Mouse (Mus musculus): ENCODE results near the gene Cdc40. TPM values are rescaled to one million over a fixed set of nuclear protein-coding genes. Genes with fewer than 3 reads are reported as not detected.

Cdc40 gene
- polyA plus RNA-seq, 1 experiment from 2014 or later, result 23.4 TPM

DNA sequence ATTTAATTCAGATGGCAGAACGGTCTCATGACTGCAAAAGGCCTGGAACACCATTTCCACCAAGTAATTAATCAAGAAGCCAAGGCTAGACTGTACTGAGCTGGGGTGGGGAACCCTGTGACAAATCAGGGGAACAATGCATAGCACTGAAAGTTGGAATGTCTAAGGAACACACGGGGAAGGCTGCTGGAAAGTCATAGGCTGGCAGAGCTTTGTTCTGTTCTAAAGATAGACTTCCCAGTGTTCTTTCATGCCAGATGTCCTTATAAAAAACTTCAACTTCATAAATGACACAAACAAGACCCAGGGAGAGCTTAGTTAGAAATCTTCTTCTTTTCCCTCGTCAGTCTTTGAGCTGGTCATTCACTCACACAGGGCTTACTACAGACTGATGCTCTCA, 1.9 kb downstream of the Cdc40 start:
- H3K27ac ChIP-seq (ENCODE audit: low read length), result no peak overlapping the region
- 69% methylated on average over 3 of the region's 3 CpGs for WGBS
- no peaks in the 10 kb centered on the region for H3K27me3 ChIP-seq (ENCODE audit: control insufficient read depth, insufficient read depth, low read depth, low read length)
- H3K4me2 ChIP-seq (ENCODE audit: low read length), result no peak overlapping the region
- H3K4me1 ChIP-seq (ENCODE audit: control insufficient read depth, insufficient read depth, low read length), result peaks cover 19% of the 10 kb centered on the region
- H3K36me3 ChIP-seq (ENCODE audit: control insufficient read depth, insufficient read depth, low read length), result 0 out of 2 replicates have a peak, but pooled peaks cover 2% of the 10 kb centered on the region
- no peak overlapping the region for H3K9ac ChIP-seq (ENCODE audit: low read depth, low read length)
- no peak for ATAC-seq
- no peak overlapping the region for H3K4me3 ChIP-seq (ENCODE audit: low read depth, low read length)
- H3K9me3 ChIP-seq (replicated peaks; ENCODE audit: control insufficient read depth, low read length, poor library complexity, severe bottlenecking), result no peaks in the 10 kb centered on the region

DNA sequence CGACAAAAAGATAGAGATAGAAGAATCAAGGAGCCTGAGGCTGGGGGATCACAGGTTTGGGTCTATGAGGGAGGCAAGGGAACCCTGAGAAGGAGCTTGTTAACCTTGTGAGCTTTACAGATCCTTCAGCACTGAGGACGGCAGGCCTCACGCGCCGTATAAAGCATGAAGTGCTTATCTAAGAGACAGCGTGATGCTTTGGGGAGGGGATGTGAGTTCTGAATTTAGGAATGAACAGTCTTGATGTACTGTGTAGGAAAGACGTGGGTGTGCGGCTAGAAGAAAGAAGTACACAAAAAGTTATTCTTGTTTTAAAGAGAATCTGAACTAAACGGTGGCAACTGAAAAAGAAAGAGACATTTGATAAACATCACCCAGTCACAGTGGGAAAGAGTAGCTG, 3.1 kb downstream of the Cdc40 start:
- no peak overlapping the region for H3K27ac ChIP-seq (ENCODE audit: low read length)
- H3K9ac ChIP-seq (ENCODE audit: low read depth, low read length), result no peak overlapping the region
- no peak for ATAC-seq
- no peak overlapping the region for H3K4me3 ChIP-seq (ENCODE audit: low read depth, low read length)
- 0 out of 2 replicates have a peak, but pooled peaks cover 2% of the 10 kb centered on the region for H3K36me3 ChIP-seq (ENCODE audit: control insufficient read depth, insufficient read depth, low read length)
- H3K4me2 ChIP-seq (ENCODE audit: low read length), result no peak overlapping the region
- WGBS, result 91% methylated on average over 9 of the region's 9 CpGs
- peaks cover 17% of the 10 kb centered on the region for H3K4me1 ChIP-seq (ENCODE audit: control insufficient read depth, insufficient read depth, low read length)
- no peaks in the 10 kb centered on the region for H3K27me3 ChIP-seq (ENCODE audit: control insufficient read depth, insufficient read depth, low read depth, low read length)
- H3K9me3 ChIP-seq (replicated peaks; ENCODE audit: control insufficient read depth, low read length, poor library complexity, severe bottlenecking), result no peaks in the 10 kb centered on the region

DNA sequence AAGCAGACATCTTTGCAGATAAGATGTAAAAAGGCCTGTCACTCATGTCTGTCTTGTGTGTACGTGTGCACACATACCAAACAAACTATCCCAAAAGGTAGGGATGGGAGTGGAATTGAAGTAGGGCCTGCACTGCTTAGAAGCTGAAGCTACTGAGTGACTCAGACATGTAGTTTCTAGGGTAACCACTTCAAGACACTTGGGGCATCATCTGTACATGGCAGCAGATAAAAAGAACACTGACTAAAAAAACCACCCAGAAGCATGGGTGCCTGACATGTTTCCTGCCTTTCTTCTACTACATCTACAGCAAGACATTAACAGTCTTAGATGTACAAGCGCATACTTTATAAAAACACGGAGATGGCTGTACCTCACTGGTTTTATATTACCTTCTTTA, 4.9 kb downstream of the Cdc40 start:
- no peak for ATAC-seq
- H3K36me3 ChIP-seq (ENCODE audit: control insufficient read depth, insufficient read depth, low read length), result 0 out of 2 replicates have a peak, but pooled peaks cover 2% of the 10 kb centered on the region
- peaks cover 17% of the 10 kb centered on the region for H3K4me1 ChIP-seq (ENCODE audit: control insufficient read depth, insufficient read depth, low read length)
- no peaks in the 10 kb centered on the region for H3K27me3 ChIP-seq (ENCODE audit: control insufficient read depth, insufficient read depth, low read depth, low read length)
- H3K4me2 ChIP-seq (ENCODE audit: low read length), result no peak overlapping the region
- WGBS, result 86% methylated on average over 3 of the region's 3 CpGs
- no peak overlapping the region for H3K4me3 ChIP-seq (ENCODE audit: low read depth, low read length)
- H3K9me3 ChIP-seq (replicated peaks; ENCODE audit: control insufficient read depth, low read length, poor library complexity, severe bottlenecking), result no peaks in the 10 kb centered on the region
- no peak overlapping the region for H3K27ac ChIP-seq (ENCODE audit: low read length)
- H3K9ac ChIP-seq (ENCODE audit: low read depth, low read length), result no peak overlapping the region

DNA sequence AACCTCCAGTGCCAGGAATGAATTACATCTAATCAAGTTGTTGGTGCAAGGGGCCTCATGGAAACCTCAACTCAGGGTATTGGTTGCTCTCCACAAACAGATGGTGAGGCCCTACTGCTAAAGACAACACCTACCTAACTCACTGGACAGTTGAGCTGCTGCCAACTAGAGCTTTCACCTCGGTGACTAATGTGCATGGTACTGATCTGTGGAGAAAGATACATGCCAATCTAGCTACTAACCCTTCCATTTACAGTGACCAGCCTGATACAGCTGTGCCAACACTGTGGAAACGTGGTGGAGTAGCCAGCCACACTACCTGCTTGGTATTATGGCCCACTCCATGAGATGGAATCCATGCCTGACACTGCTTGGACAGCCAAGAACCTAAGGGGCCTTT, 11.1 kb downstream of the Cdc40 start:
- Histone ChIP-seq H3K27me3 (ENCODE audit: control insufficient read depth, insufficient read depth, low read depth, low read length) (no peaks in the 10 kb centered on the region), H3K4me1 (ENCODE audit: control insufficient read depth, insufficient read depth, low read length) (no peaks in the 10 kb centered on the region), H3K9me3 (replicated peaks; ENCODE audit: control insufficient read depth, low read length, poor library complexity, severe bottlenecking) (no peaks in the 10 kb centered on the region), H3K4me3 (ENCODE audit: low read depth, low read length) (no peak overlapping the region), H3K4me2 (ENCODE audit: low read length) (no peak overlapping the region), H3K27ac (ENCODE audit: low read length) (no peak overlapping the region), H3K36me3 (ENCODE audit: control insufficient read depth, insufficient read depth, low read length) (no peaks in the 10 kb centered on the region), H3K9ac (ENCODE audit: low read depth, low read length) (no peak overlapping the region)
- ATAC-seq, result no peak
- WGBS, result 92% methylated on average over 2 of the region's 2 CpGs

DNA sequence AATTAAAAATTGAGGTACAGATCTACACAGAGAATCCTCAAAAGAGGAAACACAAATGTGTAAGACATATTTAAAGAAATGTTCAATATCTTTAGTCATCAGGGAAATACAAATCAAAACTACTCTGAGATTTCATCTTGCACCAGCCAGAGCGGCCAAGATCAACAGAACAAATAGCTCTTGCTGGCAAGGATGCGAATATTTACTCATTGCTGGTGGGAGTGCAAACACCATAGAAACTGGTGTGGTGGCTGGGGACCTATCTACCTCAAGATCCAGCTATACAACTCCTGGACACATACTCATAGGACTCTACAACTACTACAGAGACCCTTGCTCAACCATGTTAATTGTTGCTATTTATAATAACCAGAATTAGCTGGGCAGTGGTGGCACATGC, 11.8 kb downstream of the Cdc40 start:
- H3K27me3 ChIP-seq (ENCODE audit: control insufficient read depth, insufficient read depth, low read depth, low read length), result no peaks in the 10 kb centered on the region
- H3K4me3 ChIP-seq (ENCODE audit: low read depth, low read length), result no peak overlapping the region
- no peak overlapping the region for H3K27ac ChIP-seq (ENCODE audit: low read length)
- no peaks in the 10 kb centered on the region for H3K4me1 ChIP-seq (ENCODE audit: control insufficient read depth, insufficient read depth, low read length)
- 96% methylated on average over 2 of the region's 2 CpGs for WGBS
- H3K36me3 ChIP-seq (ENCODE audit: control insufficient read depth, insufficient read depth, low read length), result no peaks in the 10 kb centered on the region
- H3K4me2 ChIP-seq (ENCODE audit: low read length), result no peak overlapping the region
- H3K9ac ChIP-seq (ENCODE audit: low read depth, low read length), result no peak overlapping the region
- ATAC-seq, result no peak
- H3K9me3 ChIP-seq (replicated peaks; ENCODE audit: control insufficient read depth, low read length, poor library complexity, severe bottlenecking), result no peaks in the 10 kb centered on the region

DNA sequence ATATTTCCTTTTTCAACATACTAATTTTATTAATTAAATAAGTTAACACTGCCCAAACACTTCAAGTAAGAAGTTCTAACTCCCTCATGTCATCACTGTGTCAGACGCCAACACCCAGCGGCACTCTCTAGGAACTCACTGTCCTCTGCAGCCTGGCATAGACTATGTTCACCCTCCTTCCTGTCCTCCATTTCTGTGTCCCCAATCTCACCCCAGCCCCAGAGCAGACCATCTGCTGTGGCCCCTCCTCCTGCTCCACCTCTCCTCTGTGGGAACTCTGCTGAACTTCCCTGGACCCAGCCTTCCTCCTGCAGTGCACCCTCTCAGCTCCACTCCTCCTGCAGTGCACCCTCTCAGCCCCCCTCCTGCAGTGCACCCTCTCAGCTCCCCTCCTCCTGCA, 15.0 kb downstream of the Cdc40 start:
- H3K4me3 ChIP-seq (ENCODE audit: low read depth, low read length), result no peak overlapping the region
- no peak overlapping the region for H3K9ac ChIP-seq (ENCODE audit: low read depth, low read length)
- no peaks in the 10 kb centered on the region for H3K27me3 ChIP-seq (ENCODE audit: control insufficient read depth, insufficient read depth, low read depth, low read length)
- 90% methylated on average over 2 of the region's 2 CpGs for WGBS
- peaks cover 4% of the 10 kb centered on the region; the same call in 1 of the 2 replicates for H3K9me3 ChIP-seq (replicated peaks; ENCODE audit: control insufficient read depth, low read length, poor library complexity, severe bottlenecking)
- peaks cover 5% of the 10 kb centered on the region; the same call in 1 of the 2 replicates for H3K36me3 ChIP-seq (ENCODE audit: control insufficient read depth, insufficient read depth, low read length)
- ATAC-seq, result no peak
- H3K27ac ChIP-seq (ENCODE audit: low read length), result no peak overlapping the region
- H3K4me1 ChIP-seq (ENCODE audit: control insufficient read depth, insufficient read depth, low read length), result no peaks in the 10 kb centered on the region
- H3K4me2 ChIP-seq (ENCODE audit: low read length), result no peak overlapping the region

DNA sequence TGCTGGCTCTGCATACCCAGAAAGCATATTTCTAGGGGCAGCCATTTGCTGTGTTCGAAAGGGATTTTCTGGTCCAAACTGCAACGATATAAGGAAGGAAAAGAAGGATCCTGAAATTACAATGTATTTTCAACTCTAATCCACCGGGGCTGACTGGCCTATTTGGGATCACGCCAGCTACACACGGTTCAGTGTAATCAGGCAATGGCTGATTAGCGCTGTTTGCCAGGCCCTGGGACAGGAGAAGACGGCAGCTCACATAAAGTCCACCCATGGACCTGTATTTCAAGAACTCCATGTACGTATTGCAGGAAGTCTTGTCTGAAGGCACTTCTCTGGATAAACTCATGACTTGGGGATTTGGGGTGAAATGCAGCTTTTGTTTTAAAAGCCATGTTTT, 25.5 kb downstream of the Cdc40 start:
- WGBS, result 64% methylated on average over 8 of the region's 8 CpGs
- H3K4me2 ChIP-seq (ENCODE audit: low read length), result no peak overlapping the region
- 0 out of 2 replicates have a peak, but pooled peaks cover 2% of the 10 kb centered on the region for H3K4me1 ChIP-seq (ENCODE audit: control insufficient read depth, insufficient read depth, low read length)
- no peak for ATAC-seq
- H3K9ac ChIP-seq (ENCODE audit: low read depth, low read length), result no peak overlapping the region
- H3K27me3 ChIP-seq (ENCODE audit: control insufficient read depth, insufficient read depth, low read depth, low read length), result no peaks in the 10 kb centered on the region
- H3K36me3 ChIP-seq (ENCODE audit: control insufficient read depth, insufficient read depth, low read length), result no peaks in the 10 kb centered on the region
- no peaks in the 10 kb centered on the region for H3K9me3 ChIP-seq (replicated peaks; ENCODE audit: control insufficient read depth, low read length, poor library complexity, severe bottlenecking)
- no peak overlapping the region for H3K4me3 ChIP-seq (ENCODE audit: low read depth, low read length)
- no peak overlapping the region for H3K27ac ChIP-seq (ENCODE audit: low read length)

DNA sequence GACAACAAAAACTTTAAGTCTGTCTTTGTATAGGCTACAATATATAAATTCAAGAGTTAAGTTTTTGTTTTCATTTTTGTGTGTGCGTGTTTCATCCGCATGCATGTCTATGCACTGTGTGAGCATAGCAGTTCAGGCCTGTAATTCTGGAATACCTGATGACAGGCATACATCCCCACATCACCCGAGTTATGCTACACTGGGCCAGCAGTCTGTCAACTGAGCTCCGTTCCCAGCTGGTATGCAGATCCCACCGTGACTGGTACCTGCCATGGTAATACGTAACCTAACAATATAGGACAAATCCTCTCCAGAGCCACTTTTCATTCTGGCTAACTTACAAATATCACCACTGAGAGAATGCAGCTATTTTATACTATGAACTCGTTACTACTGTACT, 26.4 kb downstream of the Cdc40 start:
- H3K4me1 ChIP-seq (ENCODE audit: control insufficient read depth, insufficient read depth, low read length), result 0 out of 2 replicates have a peak, but pooled peaks cover 2% of the 10 kb centered on the region

DNA sequence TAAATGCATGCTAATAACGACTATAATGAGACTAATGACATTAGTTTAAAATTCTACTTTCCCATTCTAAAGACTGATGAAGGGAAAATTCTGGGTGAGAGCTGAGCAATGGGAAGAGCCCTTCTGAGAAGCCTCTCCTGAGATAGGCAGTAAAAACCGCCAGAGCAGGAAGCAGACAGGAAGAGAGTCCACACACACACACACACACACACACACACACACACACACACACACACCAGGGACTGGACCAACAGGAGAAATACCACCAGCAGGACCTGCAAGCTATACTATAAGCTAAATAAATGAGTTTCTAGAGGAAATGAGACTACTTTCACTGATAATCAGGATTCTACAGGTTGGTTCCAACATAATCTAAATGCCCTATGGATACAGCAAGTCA, 27.5 kb downstream of the Cdc40 start:
- ATAC-seq, result no peak
- no peak overlapping the region for H3K9ac ChIP-seq (ENCODE audit: low read depth, low read length)
- no peaks in the 10 kb centered on the region for H3K36me3 ChIP-seq (ENCODE audit: control insufficient read depth, insufficient read depth, low read length)
- no peaks in the 10 kb centered on the region for H3K9me3 ChIP-seq (replicated peaks; ENCODE audit: control insufficient read depth, low read length, poor library complexity, severe bottlenecking)
- WGBS, result 71% methylated on average over 2 of the region's 2 CpGs
- no peak overlapping the region for H3K27ac ChIP-seq (ENCODE audit: low read length)
- 0 out of 2 replicates have a peak, but pooled peaks cover 2% of the 10 kb centered on the region for H3K4me1 ChIP-seq (ENCODE audit: control insufficient read depth, insufficient read depth, low read length)
- H3K4me2 ChIP-seq (ENCODE audit: low read length), result no peak overlapping the region
- H3K4me3 ChIP-seq (ENCODE audit: low read depth, low read length), result no peak overlapping the region
- H3K27me3 ChIP-seq (ENCODE audit: control insufficient read depth, insufficient read depth, low read depth, low read length), result no peaks in the 10 kb centered on the region

More for the DNA sequence above, 26.4 kb downstream of the Cdc40 start:
- Histone ChIP-seq H3K27ac (ENCODE audit: low read length) (no peak overlapping the region), H3K9ac (ENCODE audit: low read depth, low read length) (no peak overlapping the region), H3K36me3 (ENCODE audit: control insufficient read depth, insufficient read depth, low read length) (no peaks in the 10 kb centered on the region), H3K4me3 (ENCODE audit: low read depth, low read length) (no peak overlapping the region), H3K4me2 (ENCODE audit: low read length) (no peak overlapping the region), H3K27me3 (ENCODE audit: control insufficient read depth, insufficient read depth, low read depth, low read length) (no peaks in the 10 kb centered on the region), H3K9me3 (replicated peaks; ENCODE audit: control insufficient read depth, low read length, poor library complexity, severe bottlenecking) (no peaks in the 10 kb centered on the region)
- ATAC-seq, result no peak
- 86% methylated on average over 7 of the region's 7 CpGs for WGBS

Measured in midbrain, embryonic 16.5 days (tissue).